Mouse (Mus musculus): ENCODE results near the gene Robo2. TPM values are rescaled to one million over a fixed set of nuclear protein-coding genes. Genes with fewer than 3 reads are reported as not detected.
A peak's percentile ranks its signal among the peaks of the same experiment; 100 is the strongest.

Robo2 gene
- total RNA-seq (2014; fragmentation: Nextera tagmentation) (not detected in 2 replicates), total RNA-seq (2017) (not detected in 2 replicates)

GRCm38 (mm10) chr16:74411481-74412251 lies at the start of gene Robo2:
Gene Robo2 (minus strand): TSS chr16:74411825.
- ATAC-seq (replicated peaks; ENCODE audit: low FRiP score, low TSS enrichment, poor library complexity, severe bottlenecking), result 0 out of 2 replicates have a peak, but pooled peaks have one; percentile 18

- ATAC-seq (replicated peaks; ENCODE audit: low FRiP score, low TSS enrichment, poor library complexity, severe bottlenecking), result no peak
Measured at GRCm38 (mm10) chr16:74458138-74458537, 46.5 kb upstream of the Robo2 start.

- no peak for ATAC-seq (replicated peaks; ENCODE audit: low FRiP score, low TSS enrichment, poor library complexity, severe bottlenecking)
Measured at GRCm38 (mm10) chr16:74457736-74458135, 46.1 kb upstream of the Robo2 start.

- ATAC-seq (replicated peaks; ENCODE audit: low FRiP score, low TSS enrichment, poor library complexity, severe bottlenecking), result no peak
Measured at GRCm38 (mm10) chr16:74456808-74457470, 45.3 kb upstream of the Robo2 start.

- no peak for ATAC-seq (replicated peaks; ENCODE audit: low FRiP score, low TSS enrichment, poor library complexity, severe bottlenecking)
Measured at GRCm38 (mm10) chr16:74455179-74455578, 43.6 kb upstream of the Robo2 start.

- no peak for ATAC-seq (replicated peaks; ENCODE audit: low FRiP score, low TSS enrichment, poor library complexity, severe bottlenecking)
Measured at GRCm38 (mm10) chr16:74448025-74448424, 36.4 kb upstream of the Robo2 start.

- ATAC-seq (replicated peaks; ENCODE audit: low FRiP score, low TSS enrichment, poor library complexity, severe bottlenecking), result no peak
Measured at GRCm38 (mm10) chr16:74427071-74427470, 15.4 kb upstream of the Robo2 start.

GRCm38 (mm10) chr16:74420324-74420723 lies 8.7 kb upstream of the Robo2 start:
- ATAC-seq (replicated peaks; ENCODE audit: low FRiP score, low TSS enrichment, poor library complexity, severe bottlenecking), result no peak

- no peak for ATAC-seq (replicated peaks; ENCODE audit: low FRiP score, low TSS enrichment, poor library complexity, severe bottlenecking)
Measured at GRCm38 (mm10) chr16:74412471-74413291, 1.1 kb upstream of the Robo2 start.

GRCm38 (mm10) chr16:74411021-74411420 lies 604 bp downstream of the Robo2 start:
- ATAC-seq (replicated peaks; ENCODE audit: low FRiP score, low TSS enrichment, poor library complexity, severe bottlenecking), result no peak

- ATAC-seq (replicated peaks; ENCODE audit: low FRiP score, low TSS enrichment, poor library complexity, severe bottlenecking), result no peak
Measured at GRCm38 (mm10) chr16:74410125-74410524, 1.5 kb downstream of the Robo2 start.

GRCm38 (mm10) chr16:74409548-74409947 lies 2.1 kb downstream of the Robo2 start:
- no peak for ATAC-seq (replicated peaks; ENCODE audit: low FRiP score, low TSS enrichment, poor library complexity, severe bottlenecking)

GRCm38 (mm10) chr16:74408566-74408965 lies 3.1 kb downstream of the Robo2 start:
- no peak for ATAC-seq (replicated peaks; ENCODE audit: low FRiP score, low TSS enrichment, poor library complexity, severe bottlenecking)

GRCm38 (mm10) chr16:74397291-74397690 lies 14.3 kb downstream of the Robo2 start:
- no peak for ATAC-seq (replicated peaks; ENCODE audit: low FRiP score, low TSS enrichment, poor library complexity, severe bottlenecking)

GRCm38 (mm10) chr16:74395678-74396077 lies 15.9 kb downstream of the Robo2 start:
- ATAC-seq (replicated peaks; ENCODE audit: low FRiP score, low TSS enrichment, poor library complexity, severe bottlenecking), result no peak

GRCm38 (mm10) chr16:74379458-74379857 lies 32.2 kb downstream of the Robo2 start:
- ATAC-seq (replicated peaks; ENCODE audit: low FRiP score, low TSS enrichment, poor library complexity, severe bottlenecking), result no peak

- ATAC-seq (replicated peaks; ENCODE audit: low FRiP score, low TSS enrichment, poor library complexity, severe bottlenecking), result no peak
Measured at GRCm38 (mm10) chr16:74375342-74375940, 36.2 kb downstream of the Robo2 start.

- no peak for ATAC-seq (replicated peaks; ENCODE audit: low FRiP score, low TSS enrichment, poor library complexity, severe bottlenecking)
Measured at GRCm38 (mm10) chr16:74374540-74374939, 37.1 kb downstream of the Robo2 start.

GRCm38 (mm10) chr16:74373407-74373806 lies 38.2 kb downstream of the Robo2 start:
- ATAC-seq (replicated peaks; ENCODE audit: low FRiP score, low TSS enrichment, poor library complexity, severe bottlenecking), result no peak

- ATAC-seq (replicated peaks; ENCODE audit: low FRiP score, low TSS enrichment, poor library complexity, severe bottlenecking), result no peak
Measured at GRCm38 (mm10) chr16:74372876-74373275, 38.7 kb downstream of the Robo2 start.
